Mouse (Mus musculus) duodenum, adult 2 months (tissue): Measurements from ENCODE around the gene Olfr658. TPM values are rescaled to one million over a fixed set of nuclear protein-coding genes. Genes with fewer than 3 reads are reported as not detected.

Experiments used
- polyA plus RNA-seq: library from polyadenylated mRNA; depleted of rRNA; stranded (reverse); fragments of >200 nt; gene quantifications from 2 replicates; pipeline ENCODE4 v1.2.3, GENCODE M21; 2012; ENCODE audit warnings: low replicate concordance; rRNA removed

Gene Olfr658
- polyA plus RNA-seq: 0.11 TPM in 1 of 2 replicates, not detected in the other

GRCm38 (mm10) chr7:104646841-104647482 lies at the start of gene Olfr658:
Gene Olfr658, minus strand, starts transcription at chr7:104647305.

GRCm38 (mm10) chr7:104686201-104686600 lies 39.1 kb upstream of the Olfr658 start, which contains the start of gene Olfr661:
Gene Olfr661, plus strand, starts transcription at chr7:104686501.

GRCm38 (mm10) chr7:104666453-104666852 lies 19.3 kb upstream of the Olfr658 start, which contains the start of gene Olfr659:
Gene Olfr659, plus strand, starts transcription at chr7:104666753.

GRCm38 (mm10) chr7:104624494-104624893 lies 22.6 kb downstream of the Olfr658 start, which contains the start of gene Olfr657:
Gene Olfr657, plus strand, starts transcription at chr7:104624794.

GRCm38 (mm10) chr7:104613655-104614054 lies 33.5 kb downstream of the Olfr658 start, which contains the start of gene Olfr656:
Gene Olfr656, plus strand, starts transcription at chr7:104613955.

DNA sequence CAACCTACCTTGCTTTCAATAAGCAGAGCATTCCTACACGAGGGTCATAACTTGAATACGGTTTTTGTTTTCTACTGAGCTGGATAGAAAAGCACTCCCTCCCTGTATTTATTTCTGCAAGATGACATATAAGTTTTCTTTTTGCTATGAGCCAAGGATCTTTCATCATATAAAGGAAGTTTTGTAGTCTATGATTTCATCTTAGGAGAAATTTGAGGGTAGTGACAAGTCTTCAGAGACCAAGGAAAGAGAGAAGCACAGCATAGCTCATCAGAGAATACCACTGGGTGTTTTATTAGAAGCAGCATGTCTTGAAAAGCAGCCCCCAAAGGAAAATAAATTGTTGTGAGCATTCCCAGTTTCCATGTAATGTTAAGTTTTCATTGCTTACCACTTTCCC lies 45.4 kb downstream of the Olfr658 start, which contains the start of gene Olfr655:
Gene Olfr655, minus strand, starts transcription at position 101 of the 400 bp plus-strand sequence.

Other genes starting within 250 kb of the Olfr658 start
- gene Trim30c, start 246.5 kb downstream of the Olfr658 start, polyA plus RNA-seq: not detected in 2 replicates
- gene Trim30a, start 182.1 kb downstream of the Olfr658 start, polyA plus RNA-seq: 0.40 and 0.83 TPM in 2 replicates
- gene Trim30d, start 139.5 kb downstream of the Olfr658 start, polyA plus RNA-seq: 2.6 TPM in 2 replicates
- gene Olfr651, start 97.2 kb downstream of the Olfr658 start, polyA plus RNA-seq: not detected in 2 replicates
- gene Olfr652, start 86.4 kb downstream of the Olfr658 start, polyA plus RNA-seq: not detected in 2 replicates
- not detected in 2 replicates for gene Olfr653, start 70.0 kb downstream of the Olfr658 start, polyA plus RNA-seq
- not detected in 2 replicates for gene Olfr654, start 60.3 kb downstream of the Olfr658 start, polyA plus RNA-seq
- not detected in 2 replicates for gene Olfr655, start 45.5 kb downstream of the Olfr658 start, polyA plus RNA-seq
- gene Olfr656, start 33.4 kb downstream of the Olfr658 start, polyA plus RNA-seq: not detected in 2 replicates
- gene Olfr657, start 22.5 kb downstream of the Olfr658 start, polyA plus RNA-seq: not detected in 2 replicates
- gene Olfr659, start 19.4 kb upstream of the Olfr658 start, polyA plus RNA-seq: not detected in 2 replicates
- gene Olfr661, start 39.2 kb upstream of the Olfr658 start, polyA plus RNA-seq: not detected in 2 replicates
- not detected in 2 replicates for gene Usp17le, start 130.2 kb upstream of the Olfr658 start, polyA plus RNA-seq
- gene Usp17lb, start 195.3 kb upstream of the Olfr658 start, polyA plus RNA-seq: not detected in 2 replicates
- not detected in 2 replicates for gene Usp17la, start 209.7 kb upstream of the Olfr658 start, polyA plus RNA-seq
- not detected in 2 replicates for gene Olfr665, start 230.7 kb upstream of the Olfr658 start, polyA plus RNA-seq
- gene Olfr666, start 248.6 kb upstream of the Olfr658 start, polyA plus RNA-seq: not detected in 2 replicates